Mouse (Mus musculus) E14TG2a.4 (cell line): ENCODE results near the gene Pheta1.

Experiments used
- H3K27me3 ChIP-seq: 2 replicates; pipeline ENCODE4 v1.6.1; 2014; ENCODE audit warnings: low read length, control low read depth; ENCODE audit not compliant: insufficient read depth
- H3K36me3 ChIP-seq: 2 replicates; pipeline ENCODE4 v1.6.1; 2014; ENCODE audit warnings: low read length, control low read depth; ENCODE audit not compliant: insufficient read depth
- H3K4me1 ChIP-seq: replicated peaks from 2 replicates; pipeline ENCODE4 v1.6.1; 2014; ENCODE audit warnings: low read depth, low read length, control low read depth
- H3K4me3 ChIP-seq: replicated peaks from 2 replicates; pipeline ENCODE4 v1.5.1; 2014; ENCODE audit warnings: mild to moderate bottlenecking, low read length
- H3K9me3 ChIP-seq: 2 replicates; pipeline ENCODE4 v1.6.1; 2014; ENCODE audit warnings: low read length, control low read depth
- CTCF ChIP-seq: conservative IDR thresholded peaks from 2 replicates; pipeline ENCODE4 v1.5.1; 2014; ENCODE audit warnings: low read length
- NANOG ChIP-seq: IDR thresholded peaks from 2 replicates; pipeline ENCODE4 v1.6.1; 2014; ENCODE audit warnings: borderline replicate concordance, low read length, mixed read lengths
- POU5F1 ChIP-seq: IDR thresholded peaks from 2 replicates; pipeline ENCODE4 v1.6.1; 2014; ENCODE audit warnings: low read length, borderline replicate concordance

The Pheta1 gene

GRCm38 (mm10) chr5:121821116-121821515 lies 27.7 kb upstream of the Pheta1 start:
- TF ChIP-seq CTCF (no peak), NANOG (no peak), POU5F1 (no peak)
- Histone ChIP-seq H3K4me3 (no peak overlapping the region), H3K27me3 (no peaks in the 10 kb centered on the region), H3K36me3 (peaks cover 100% of the 10 kb centered on the region), H3K4me1 (peaks cover 42% of the 10 kb centered on the region), H3K9me3 (no peaks in the 10 kb centered on the region)

DNA sequence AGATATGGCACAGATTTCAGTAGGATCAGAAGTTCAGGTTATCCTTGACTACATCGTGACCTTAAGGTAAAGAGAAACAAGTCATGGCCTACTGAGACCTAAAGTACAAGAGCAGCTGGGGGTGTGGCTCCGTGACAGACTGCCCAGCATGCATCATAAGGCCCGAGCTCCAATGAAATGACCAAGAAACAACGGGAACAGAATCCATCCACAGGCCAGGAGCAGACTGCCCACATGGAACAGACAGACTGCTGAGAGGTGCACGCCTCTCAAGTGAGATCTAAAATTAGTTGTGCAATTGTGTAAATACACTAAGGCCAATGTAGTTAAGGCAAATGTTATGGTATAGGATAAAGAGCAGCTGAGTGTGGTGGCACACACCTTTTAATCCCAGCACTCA lies 27.2 kb upstream of the Pheta1 start:
- H3K27me3 ChIP-seq: no peaks in the 10 kb centered on the region
- no peak overlapping the region for H3K4me3 ChIP-seq
- peaks cover 44% of the 10 kb centered on the region for H3K4me1 ChIP-seq
- H3K36me3 ChIP-seq: peaks cover 100% of the 10 kb centered on the region
- H3K9me3 ChIP-seq: no peaks in the 10 kb centered on the region
- no peak for TF ChIP-seq NANOG
- no peak for TF ChIP-seq CTCF
- TF ChIP-seq POU5F1: no peak

DNA sequence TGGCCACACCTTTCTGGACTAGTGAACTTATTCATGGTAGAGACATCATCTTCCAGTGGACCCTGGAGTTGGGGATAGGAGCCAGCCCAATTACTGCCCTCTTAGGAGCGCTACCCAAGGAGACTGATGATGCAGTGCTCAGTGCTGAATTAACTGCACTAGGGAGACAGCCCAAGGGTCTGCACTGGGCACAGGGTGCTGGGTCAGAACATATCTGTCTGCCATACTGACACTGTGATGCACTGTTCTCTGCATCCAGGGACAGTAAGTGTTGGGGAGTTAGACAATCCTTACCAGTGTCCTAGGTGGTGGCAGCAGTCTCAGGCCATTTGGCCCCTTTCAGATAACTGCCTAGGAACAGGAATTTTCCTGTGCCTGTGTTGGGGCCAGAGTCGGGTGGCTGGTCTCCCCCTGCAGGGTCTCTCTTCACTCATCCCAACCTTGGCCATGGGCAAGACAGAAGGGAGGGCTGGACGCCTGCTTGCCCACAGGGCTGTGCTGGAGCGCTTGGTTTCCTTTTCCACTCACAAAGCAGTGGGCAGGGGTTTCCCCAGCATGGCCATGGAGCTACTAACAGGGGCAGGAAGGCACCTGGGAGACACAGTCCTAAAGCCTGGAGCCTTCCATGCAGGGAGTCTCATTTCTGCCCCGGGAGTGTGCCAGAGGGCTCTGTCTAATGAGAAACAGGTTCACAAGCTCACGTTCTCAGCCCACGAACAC lies 25.8 kb upstream of the Pheta1 start:
- peaks cover 100% of the 10 kb centered on the region for H3K36me3 ChIP-seq
- H3K4me3 ChIP-seq: no peak overlapping the region
- TF ChIP-seq NANOG (no peak), POU5F1 (no peak), CTCF (no peak)
- H3K4me1 ChIP-seq: peaks cover 46% of the 10 kb centered on the region
- peaks cover 8% of the 10 kb centered on the region for H3K27me3 ChIP-seq
- no peaks in the 10 kb centered on the region for H3K9me3 ChIP-seq

GRCm38 (mm10) chr5:121823668-121824067 lies 25.1 kb upstream of the Pheta1 start:
- TF ChIP-seq CTCF (no peak), NANOG (no peak), POU5F1 (no peak)
- H3K4me3 ChIP-seq: no peak overlapping the region
- peaks cover 13% of the 10 kb centered on the region for H3K27me3 ChIP-seq
- H3K36me3 ChIP-seq: peaks cover 96% of the 10 kb centered on the region
- H3K9me3 ChIP-seq: no peaks in the 10 kb centered on the region
- H3K4me1 ChIP-seq: peaks cover 43% of the 10 kb centered on the region

DNA sequence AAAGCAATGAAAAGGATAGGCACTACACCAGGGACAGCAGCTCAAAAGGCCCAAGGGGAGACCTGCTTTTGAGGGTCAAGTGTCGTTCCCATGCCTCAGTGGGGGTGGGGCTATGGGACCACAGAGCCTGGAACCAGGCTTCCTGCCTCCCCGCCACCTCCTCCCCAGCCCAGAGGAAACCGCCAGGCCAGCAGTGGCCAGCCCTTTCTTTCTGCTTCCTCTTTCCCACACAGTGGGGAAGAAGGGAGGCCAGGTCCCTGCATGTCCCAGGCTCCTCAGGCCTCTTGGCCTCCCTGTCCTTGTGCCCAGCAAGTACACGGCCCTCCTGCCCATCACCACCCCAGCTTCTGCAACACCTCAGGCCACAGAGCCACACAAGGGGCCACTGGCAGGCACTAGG lies 24.7 kb upstream of the Pheta1 start:
- Histone ChIP-seq H3K4me3 (no peak overlapping the region), H3K36me3 (peaks cover 92% of the 10 kb centered on the region), H3K27me3 (peaks cover 17% of the 10 kb centered on the region), H3K9me3 (no peaks in the 10 kb centered on the region), H3K4me1 (peaks cover 42% of the 10 kb centered on the region)
- TF ChIP-seq POU5F1: no peak
- no peak for TF ChIP-seq CTCF
- no peak for TF ChIP-seq NANOG

GRCm38 (mm10) chr5:121825606-121826005 lies 23.2 kb upstream of the Pheta1 start:
- H3K4me3 ChIP-seq: no peak overlapping the region
- peaks cover 77% of the 10 kb centered on the region for H3K36me3 ChIP-seq
- TF ChIP-seq NANOG: no peak
- TF ChIP-seq POU5F1: no peak
- TF ChIP-seq CTCF: no peak
- H3K9me3 ChIP-seq: no peaks in the 10 kb centered on the region
- peaks cover 30% of the 10 kb centered on the region for H3K27me3 ChIP-seq
- H3K4me1 ChIP-seq: peaks cover 42% of the 10 kb centered on the region

GRCm38 (mm10) chr5:121827876-121828275 lies 20.9 kb upstream of the Pheta1 start:
- Histone ChIP-seq H3K9me3 (no peaks in the 10 kb centered on the region), H3K4me3 (peak overlapping the region; percentile 80), H3K36me3 (peaks cover 72% of the 10 kb centered on the region), H3K4me1 (peaks cover 45% of the 10 kb centered on the region), H3K27me3 (peaks cover 34% of the 10 kb centered on the region)
- TF ChIP-seq POU5F1 (no peak), CTCF (no peak), NANOG (no peak)

DNA sequence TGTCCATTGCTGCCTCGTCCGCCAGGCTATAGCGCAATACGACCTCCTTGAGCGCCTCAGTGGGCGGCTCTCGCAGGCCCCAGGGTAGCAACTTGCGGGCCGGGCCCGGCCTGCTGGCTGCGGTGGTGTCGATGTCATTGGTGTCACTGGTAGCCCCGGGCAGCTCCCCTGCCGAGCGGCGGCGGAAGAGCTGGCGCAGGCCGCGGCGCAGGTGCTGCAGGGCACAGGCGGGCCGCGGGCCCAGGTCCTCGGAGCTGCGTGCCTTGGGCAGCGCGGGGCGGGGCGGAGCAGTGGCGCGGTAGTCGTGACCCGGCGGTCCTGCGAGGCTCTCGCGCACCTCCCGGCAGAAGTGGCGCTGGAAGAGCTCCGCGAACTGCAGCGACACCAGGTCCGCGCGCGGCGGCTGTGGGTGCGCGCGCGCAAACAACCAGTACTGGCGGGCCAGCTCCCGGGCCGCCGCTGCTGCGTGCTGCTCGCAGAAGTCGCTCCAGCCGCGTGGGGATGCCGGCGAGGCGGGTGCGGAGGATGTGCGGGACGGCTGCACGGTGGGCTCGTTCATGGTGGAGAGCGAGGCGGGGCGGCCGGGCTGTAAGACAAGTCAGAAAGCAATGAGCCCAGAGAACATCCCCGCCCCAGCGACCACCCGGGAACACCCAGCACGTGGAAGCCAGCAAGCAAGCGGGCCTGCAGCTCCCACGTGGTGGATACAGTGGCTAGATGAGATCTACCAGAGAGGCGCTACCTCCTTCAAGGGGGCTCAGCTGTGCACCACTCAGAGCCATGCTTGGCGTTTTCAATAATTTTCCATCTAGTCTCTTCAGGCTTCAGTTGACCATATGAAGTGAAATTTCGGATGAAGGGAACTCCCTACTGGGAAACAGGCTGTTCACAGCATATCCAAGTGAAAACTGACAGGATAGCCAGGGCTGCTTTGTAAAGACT lies 20.0 kb upstream of the Pheta1 start:
- TF ChIP-seq CTCF (no peak), POU5F1 (no peak), NANOG (no peak)
- Histone ChIP-seq H3K36me3 (peaks cover 63% of the 10 kb centered on the region), H3K27me3 (peaks cover 37% of the 10 kb centered on the region), H3K9me3 (no peaks in the 10 kb centered on the region), H3K4me1 (peaks cover 50% of the 10 kb centered on the region), H3K4me3 (peak overlapping the region; percentile 80)
